Mouse (Mus musculus): ENCODE data around the gene 9530068E07Rik. TPM values are rescaled to one million over a fixed set of nuclear protein-coding genes. Genes with fewer than 3 reads are reported as not detected.
A peak's percentile ranks its signal among the peaks of the same experiment; 100 is the strongest.

Gene 9530068E07Rik
- total RNA-seq, 2 experiments from 2014 or later: 86.4 to 106 TPM

- no peak for ATAC-seq (replicated peaks; ENCODE audit: poor library complexity, severe bottlenecking)
Measured at GRCm38 (mm10) chr11:52370135-52370452, 26.1 kb upstream of the 9530068E07Rik start.

GRCm38 (mm10) chr11:52370538-52370937, 25.7 kb upstream of the 9530068E07Rik start:
- ATAC-seq (replicated peaks; ENCODE audit: poor library complexity, severe bottlenecking): no peak

DNA sequence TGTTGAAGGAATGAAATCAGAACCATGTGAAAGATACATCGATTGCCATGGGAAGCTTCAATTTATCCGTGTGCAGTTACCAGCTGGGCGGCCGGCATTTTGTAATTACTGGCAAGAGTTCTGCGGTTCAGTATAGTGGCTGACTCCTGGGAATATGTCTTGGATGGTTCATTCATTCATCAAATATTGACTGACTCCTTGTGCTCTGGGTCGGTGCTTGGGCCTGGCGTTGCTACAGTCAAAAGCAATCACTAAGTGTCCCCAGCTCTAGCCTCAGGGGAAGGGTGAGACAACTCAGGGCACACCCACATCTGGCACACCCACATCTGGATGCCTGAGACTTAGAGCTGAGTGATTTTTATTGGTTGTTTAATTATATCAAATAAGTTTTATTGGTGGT, 22.4 kb upstream of the 9530068E07Rik start:
- no peak for ATAC-seq (replicated peaks; ENCODE audit: poor library complexity, severe bottlenecking)

DNA sequence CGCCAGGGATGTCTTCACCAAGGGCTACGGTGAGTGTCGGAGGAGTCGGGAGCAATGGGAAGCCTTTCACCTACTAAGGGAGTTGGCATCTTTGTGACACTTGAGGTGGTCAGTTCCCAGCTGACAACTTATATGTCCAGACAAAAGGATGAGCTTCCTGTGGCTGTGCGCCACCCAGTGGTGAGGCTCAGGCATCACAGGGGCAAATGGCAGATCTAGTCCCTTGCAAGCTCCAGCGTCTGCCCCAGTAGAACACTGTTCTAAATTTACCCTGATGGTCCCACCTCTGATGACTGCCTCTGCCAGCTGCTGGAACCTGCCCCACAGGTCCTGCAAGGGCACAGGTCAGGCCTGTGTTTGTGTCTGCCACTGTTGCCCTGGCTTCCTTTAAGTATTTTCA, 21.9 kb upstream of the 9530068E07Rik start:
- peak; percentile 85 for ATAC-seq (replicated peaks; ENCODE audit: poor library complexity, severe bottlenecking)

- ATAC-seq (replicated peaks; ENCODE audit: poor library complexity, severe bottlenecking): no peak
Measured at GRCm38 (mm10) chr11:52377579-52377978, 18.6 kb upstream of the 9530068E07Rik start.

DNA sequence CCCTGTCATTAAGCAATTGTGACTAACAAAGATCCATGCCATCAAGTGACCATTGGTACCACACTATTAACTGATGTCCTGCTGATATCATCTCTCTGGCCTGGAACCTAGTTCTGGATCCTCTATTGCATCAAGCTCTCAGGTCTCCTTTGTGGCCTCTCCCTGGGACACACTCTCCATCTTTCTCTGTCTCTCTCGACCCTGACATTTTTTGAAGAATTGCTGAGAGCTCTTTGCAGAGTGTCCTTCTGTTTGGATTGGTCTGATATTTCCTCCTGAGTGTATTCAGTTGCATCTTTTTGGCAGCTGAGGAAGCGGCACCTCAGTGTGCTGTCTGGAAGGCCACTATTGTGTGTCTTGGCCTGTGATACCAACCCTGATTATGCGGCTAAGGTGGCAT, 17.0 kb upstream of the 9530068E07Rik start:
- ATAC-seq (replicated peaks; ENCODE audit: poor library complexity, severe bottlenecking): no peak

GRCm38 (mm10) chr11:52383741-52384140, 12.5 kb upstream of the 9530068E07Rik start:
- ATAC-seq (replicated peaks; ENCODE audit: poor library complexity, severe bottlenecking): no peak

- ATAC-seq (replicated peaks; ENCODE audit: poor library complexity, severe bottlenecking): no peak
Measured at GRCm38 (mm10) chr11:52384667-52385066, 11.6 kb upstream of the 9530068E07Rik start.

DNA sequence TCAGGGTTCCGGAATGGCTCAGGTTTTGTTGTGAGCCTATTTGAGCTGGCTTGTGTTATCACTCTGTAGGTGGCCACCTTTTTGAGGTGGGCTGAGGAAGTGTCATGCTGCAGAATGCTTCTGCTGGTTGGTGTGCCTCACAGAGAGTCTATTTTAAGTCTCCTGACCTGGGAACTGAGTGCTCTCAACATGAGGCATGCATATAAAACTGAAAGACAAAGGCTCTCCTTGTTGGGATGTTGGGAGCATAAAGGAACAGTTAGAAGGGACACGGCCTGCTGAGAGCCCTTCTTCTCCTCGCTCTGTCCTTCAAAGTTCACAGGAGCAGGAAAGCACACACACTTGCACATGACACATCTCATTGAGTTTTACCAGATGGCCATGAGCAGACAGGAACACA, 9.3 kb upstream of the 9530068E07Rik start:
- ATAC-seq (replicated peaks; ENCODE audit: poor library complexity, severe bottlenecking): no peak

- no peak for ATAC-seq (replicated peaks; ENCODE audit: poor library complexity, severe bottlenecking)
Measured at GRCm38 (mm10) chr11:52388150-52388549, 8.1 kb upstream of the 9530068E07Rik start.

- ATAC-seq (replicated peaks; ENCODE audit: poor library complexity, severe bottlenecking): peak; percentile 83
Measured at GRCm38 (mm10) chr11:52388979-52389378, 7.2 kb upstream of the 9530068E07Rik start.

- peak; percentile 82 for ATAC-seq (replicated peaks; ENCODE audit: poor library complexity, severe bottlenecking)
Measured at GRCm38 (mm10) chr11:52389933-52390332, 6.3 kb upstream of the 9530068E07Rik start.

- no peak for ATAC-seq (replicated peaks; ENCODE audit: poor library complexity, severe bottlenecking)
Measured at GRCm38 (mm10) chr11:52394494-52394893, 1.7 kb upstream of the 9530068E07Rik start.

- ATAC-seq (replicated peaks; ENCODE audit: poor library complexity, severe bottlenecking): no peak
Measured at GRCm38 (mm10) chr11:52395343-52395742, 885 bp upstream of the 9530068E07Rik start.

- peak; percentile 69 for ATAC-seq (replicated peaks; ENCODE audit: poor library complexity, severe bottlenecking)
Measured at GRCm38 (mm10) chr11:52396597-52397188, 465 bp downstream of the 9530068E07Rik start.

- ATAC-seq (replicated peaks; ENCODE audit: poor library complexity, severe bottlenecking): peak; percentile 57
Measured at GRCm38 (mm10) chr11:52397385-52397987, 1.3 kb downstream of the 9530068E07Rik start.

DNA sequence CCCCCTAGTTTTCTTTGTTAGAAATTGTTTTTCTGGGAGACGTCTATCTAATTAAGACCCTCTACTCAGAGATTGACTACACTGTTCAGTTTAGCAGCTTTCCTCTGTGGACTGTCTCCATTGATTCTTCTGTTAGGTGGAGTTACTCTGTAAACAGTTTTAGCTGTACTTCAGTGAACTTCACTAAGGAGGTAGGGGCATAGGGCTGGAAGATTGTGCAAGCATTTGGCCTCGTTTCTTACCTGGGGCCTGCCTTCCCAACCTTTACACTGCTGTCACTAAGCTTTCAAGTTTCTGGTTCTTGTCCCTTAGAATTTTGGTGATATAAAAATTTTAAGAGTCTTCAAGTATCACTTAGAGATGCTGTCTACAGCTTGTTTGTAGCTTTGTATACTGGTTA, 5.2 kb downstream of the 9530068E07Rik start:
- no peak for ATAC-seq (replicated peaks; ENCODE audit: poor library complexity, severe bottlenecking)

- ATAC-seq (replicated peaks; ENCODE audit: poor library complexity, severe bottlenecking): no peak
Measured at GRCm38 (mm10) chr11:52402566-52402965, 6.3 kb downstream of the 9530068E07Rik start.

GRCm38 (mm10) chr11:52404209-52404608, 8.0 kb downstream of the 9530068E07Rik start:
- ATAC-seq (replicated peaks; ENCODE audit: poor library complexity, severe bottlenecking): no peak

DNA sequence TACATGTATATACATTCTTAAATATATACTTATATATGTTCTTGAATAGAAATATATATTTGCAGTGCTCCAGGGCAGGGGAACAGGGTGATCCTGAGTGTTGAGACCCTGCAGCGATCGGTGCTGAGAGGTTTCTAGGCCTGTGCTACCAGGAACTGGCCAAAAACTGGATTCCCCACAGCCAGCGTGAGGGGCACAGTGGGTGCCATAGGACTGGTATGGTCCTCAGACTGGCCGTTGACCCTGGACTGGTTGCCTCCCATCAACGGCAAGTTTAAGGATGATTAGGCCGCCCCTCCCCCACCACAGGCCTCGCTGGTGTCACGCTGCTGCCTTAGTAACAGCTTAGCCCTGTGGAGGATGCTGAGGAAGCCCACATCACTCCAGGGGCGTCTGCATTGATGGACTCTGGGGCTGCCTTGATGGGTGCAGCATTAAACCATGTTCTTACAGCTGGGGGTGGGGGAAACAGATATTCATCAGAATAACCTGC, 9.0 kb downstream of the 9530068E07Rik start:
- ATAC-seq (replicated peaks; ENCODE audit: poor library complexity, severe bottlenecking): no peak

GRCm38 (mm10) chr11:52409316-52409715, 13.1 kb downstream of the 9530068E07Rik start:
- no peak for ATAC-seq (replicated peaks; ENCODE audit: poor library complexity, severe bottlenecking)

DNA sequence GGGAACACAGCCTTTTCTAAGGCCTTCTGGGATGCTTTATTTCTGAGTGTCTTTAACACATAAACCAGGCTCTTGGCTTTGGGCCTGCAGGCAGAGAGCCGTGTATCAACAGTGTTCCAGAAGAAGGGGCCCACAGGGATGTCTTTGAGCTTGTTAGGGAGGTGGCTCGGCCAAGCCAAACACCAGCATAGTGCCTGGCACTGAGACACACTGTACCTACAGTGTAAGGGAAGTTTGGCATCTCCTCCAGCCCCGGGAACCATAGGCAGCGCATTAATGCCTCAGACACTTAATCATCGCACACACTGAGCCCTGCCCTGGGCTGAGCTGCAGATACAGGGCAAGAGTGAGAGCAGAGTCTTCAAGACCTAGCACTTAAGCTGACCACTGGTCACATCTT, 22.1 kb downstream of the 9530068E07Rik start:
- ATAC-seq (replicated peaks; ENCODE audit: poor library complexity, severe bottlenecking): no peak

Data from granulocyte monocyte progenitor cell, adult 5-6 weeks (primary cell).